Mouse (Mus musculus): ENCODE measurements around the gene Nfu1. TPM values are rescaled to one million over a fixed set of nuclear protein-coding genes. Genes with fewer than 3 reads are reported as not detected.

Nfu1 gene
- total and polyA plus RNA-seq, 3 experiments, result 111 to 123 TPM; not detected in 1

DNA sequence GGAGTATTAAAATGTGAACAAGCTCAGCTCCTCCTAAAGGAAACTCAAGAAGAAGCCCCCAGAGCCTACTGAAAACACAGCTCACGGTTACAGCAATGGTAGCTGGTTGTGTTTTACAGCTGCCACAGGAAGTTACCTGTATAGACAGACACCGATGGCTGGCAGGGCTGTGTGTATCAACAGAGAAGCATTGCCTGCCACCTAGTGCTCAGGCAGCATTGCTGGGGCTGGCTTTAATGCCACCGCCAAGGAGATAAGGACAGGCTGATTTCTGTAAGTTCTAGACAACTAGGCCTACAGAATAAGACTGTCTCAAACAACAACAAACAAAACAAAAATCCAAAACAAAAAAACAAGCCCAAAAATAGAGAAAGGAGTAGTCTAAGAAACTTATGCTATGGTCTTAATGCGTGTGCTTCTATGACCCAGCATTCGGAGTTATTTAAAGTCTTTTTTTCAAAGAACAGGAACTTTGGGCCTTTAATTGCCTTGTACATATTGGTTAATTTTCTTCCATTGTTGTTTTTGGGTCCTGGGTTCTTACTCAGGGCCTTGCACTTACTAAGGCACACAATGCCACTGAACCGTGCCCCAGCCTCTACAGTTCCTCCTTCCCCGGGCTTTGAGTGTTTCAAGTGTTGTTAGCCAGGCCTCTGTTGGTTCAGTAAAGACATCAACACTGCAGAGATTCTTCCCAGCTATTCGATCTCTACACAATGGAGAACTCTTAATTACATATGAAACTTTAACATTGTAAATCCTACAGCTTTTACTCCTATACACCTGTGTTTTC, 23.5 kb upstream of the Nfu1 start:
- Histone ChIP-seq H3K79me2 (ENCODE audit: control insufficient read depth, insufficient read depth, low read length, poor library complexity) (no peaks in the 10 kb centered on the region), H3K4me1 (ENCODE audit: control insufficient read depth in 1 of 2, insufficient read depth in 2 of 2, low read length in 2 of 2) (no peaks in the 10 kb centered on the region), H3K4me3 (ENCODE audit: control insufficient read depth in 1 of 2, insufficient read depth in 1 of 2, low read depth in 2 of 2, low read length in 2 of 2) (no peak overlapping the region), H3K27ac (ENCODE audit: control insufficient read depth, low read depth, low read length) (no peak overlapping the region), H3K36me3 (ENCODE audit: control insufficient read depth in 1 of 2, insufficient read depth in 2 of 2, low read length in 2 of 2) (peaks cover 0 to 1% of the 10 kb centered on the region in 2 experiments; a peak in 2 of 4 replicates), H3K9ac (ENCODE audit: control insufficient read depth, low read depth, low read length, poor library complexity, severe bottlenecking) (no peak overlapping the region), H3K9me3 (replicated peaks; ENCODE audit: insufficient read depth, low read length) (no peaks in the 10 kb centered on the region), H3K27me3 (ENCODE audit: control insufficient read depth in 1 of 2, insufficient read depth in 2 of 2, low read length in 2 of 2) (no peaks in the 10 kb centered on the region)
- no peak for DNase-seq (ENCODE audit: low read depth, low spot score)
- TF ChIP-seq TBP (IDR thresholded peaks at IDR 0.05; ENCODE audit: low read depth, low read length) (no peak), CHD2 (IDR thresholded peaks at IDR 0.05; ENCODE audit: low read length) (no peak), CHD1 (IDR thresholded peaks at IDR 0.05; ENCODE audit: low read depth, low read length) (no peak), RCOR1 (IDR thresholded peaks at IDR 0.05; ENCODE audit: low read depth, low read length) (no peak), POLR2A (IDR thresholded peaks at IDR 0.05; ENCODE audit: control insufficient read depth in 1 of 2, insufficient read depth in 1 of 2, low read depth in 1 of 2, low read length in 2 of 2, poor library complexity in 1 of 2) (no peak), USF1 (IDR thresholded peaks at IDR 0.05; ENCODE audit: low read depth, low read length) (no peak), KAT2A (conservative IDR thresholded peaks at IDR 0.05; ENCODE audit: low read depth, low read length) (no peak), MXI1 (IDR thresholded peaks at IDR 0.05; ENCODE audit: low read depth, low read length) (no peak), E2F4 (IDR thresholded peaks at IDR 0.05; ENCODE audit: borderline replicate concordance, low read depth, low read length) (no peak), RAD21 (IDR thresholded peaks at IDR 0.05; ENCODE audit: low read depth, low read length) (peak; percentile 5), ZNF384 (IDR thresholded peaks at IDR 0.05; ENCODE audit: low read depth, low read length) (no peak), ZMIZ1 (IDR thresholded peaks at IDR 0.05; ENCODE audit: low read depth, low read length) (no peak), MAFK (IDR thresholded peaks at IDR 0.05; ENCODE audit: borderline replicate concordance, low read depth, low read length) (no peak), CTCF (IDR thresholded peaks at IDR 0.05 in 2 of 3, conservative IDR thresholded peaks at IDR 0.05 in 1 of 3; ENCODE audit: control insufficient read depth in 1 of 3, insufficient read depth in 1 of 3, low read depth in 2 of 3, low read length in 3 of 3, poor library complexity in 1 of 3, severe bottlenecking in 1 of 3) (peak in 1 of 3 experiments; percentile 27; a peak in 2 of 6 replicates)

DNA sequence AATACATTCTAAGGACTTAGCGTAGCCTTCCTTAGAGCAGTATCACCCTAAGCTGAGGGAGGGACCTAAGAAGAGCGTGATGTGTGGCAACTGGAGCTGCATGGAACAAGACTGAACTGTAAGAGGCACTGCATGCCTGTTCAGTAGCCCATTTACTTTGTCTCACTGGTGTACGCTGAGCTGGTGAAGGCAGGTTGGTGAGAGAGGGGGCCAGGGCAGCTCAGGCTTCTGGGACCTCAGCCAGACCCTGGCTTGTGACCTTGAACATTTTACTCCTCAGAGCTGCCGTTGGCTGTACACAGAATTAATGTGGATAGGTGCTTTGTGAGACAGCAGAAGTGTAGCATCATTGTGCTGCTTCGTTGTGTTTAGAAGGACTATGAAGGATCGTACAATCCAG, 19.5 kb upstream of the Nfu1 start:
- Histone ChIP-seq H3K79me2 (ENCODE audit: control insufficient read depth, insufficient read depth, low read length, poor library complexity) (no peaks in the 10 kb centered on the region), H3K27ac (ENCODE audit: control insufficient read depth, low read depth, low read length) (no peak overlapping the region), H3K36me3 (ENCODE audit: control insufficient read depth in 1 of 2, insufficient read depth in 2 of 2, low read length in 2 of 2) (peaks cover 0 to 1% of the 10 kb centered on the region in 2 experiments; a peak in 2 of 4 replicates), H3K27me3 (ENCODE audit: control insufficient read depth in 1 of 2, insufficient read depth in 2 of 2, low read length in 2 of 2) (no peaks in the 10 kb centered on the region), H3K4me1 (ENCODE audit: control insufficient read depth in 1 of 2, insufficient read depth in 2 of 2, low read length in 2 of 2) (no peaks in the 10 kb centered on the region), H3K4me3 (ENCODE audit: control insufficient read depth in 1 of 2, insufficient read depth in 1 of 2, low read depth in 2 of 2, low read length in 2 of 2) (no peak overlapping the region), H3K9me3 (replicated peaks; ENCODE audit: insufficient read depth, low read length) (no peaks in the 10 kb centered on the region), H3K9ac (ENCODE audit: control insufficient read depth, low read depth, low read length, poor library complexity, severe bottlenecking) (no peak overlapping the region)
- TF ChIP-seq GABPA (IDR thresholded peaks at IDR 0.05; ENCODE audit: low read depth, low read length) (no peak), MAFK (IDR thresholded peaks at IDR 0.05; ENCODE audit: borderline replicate concordance, low read depth, low read length) (no peak), E2F4 (IDR thresholded peaks at IDR 0.05; ENCODE audit: borderline replicate concordance, low read depth, low read length) (no peak), BHLHE40 (IDR thresholded peaks at IDR 0.05; ENCODE audit: borderline replicate concordance, low read depth, low read length) (no peak), SIN3A (IDR thresholded peaks at IDR 0.05; ENCODE audit: low read length) (no peak), POLR2A (IDR thresholded peaks at IDR 0.05; ENCODE audit: control insufficient read depth in 1 of 2, insufficient read depth in 1 of 2, low read depth in 1 of 2, low read length in 2 of 2, poor library complexity in 1 of 2) (no peak), MAX (IDR thresholded peaks at IDR 0.05; ENCODE audit: low read length) (no peak), ZNF384 (IDR thresholded peaks at IDR 0.05; ENCODE audit: low read depth, low read length) (no peak), SMC3 (IDR thresholded peaks at IDR 0.05; ENCODE audit: low read depth, low read length) (no peak), CHD2 (IDR thresholded peaks at IDR 0.05; ENCODE audit: low read length) (no peak), ZMIZ1 (IDR thresholded peaks at IDR 0.05; ENCODE audit: low read depth, low read length) (no peak), CTCF (IDR thresholded peaks at IDR 0.05 in 2 of 3, conservative IDR thresholded peaks at IDR 0.05 in 1 of 3; ENCODE audit: control insufficient read depth in 1 of 3, insufficient read depth in 1 of 3, low read depth in 2 of 3, low read length in 3 of 3, poor library complexity in 1 of 3, severe bottlenecking in 1 of 3) (no peak), MXI1 (IDR thresholded peaks at IDR 0.05; ENCODE audit: low read depth, low read length) (no peak), NELFE (IDR thresholded peaks at IDR 0.05; ENCODE audit: low read depth, low read length) (no peak), JUND (IDR thresholded peaks at IDR 0.05; ENCODE audit: low read depth, low read length) (no peak), RCOR1 (IDR thresholded peaks at IDR 0.05; ENCODE audit: low read depth, low read length) (no peak), POLR2AphosphoS2 (IDR thresholded peaks at IDR 0.05; ENCODE audit: low read length) (no peak), USF2 (IDR thresholded peaks at IDR 0.05; ENCODE audit: borderline replicate concordance in 1 of 2, insufficient read depth in 1 of 2, low read depth in 1 of 2, low read length in 2 of 2) (no peak), USF1 (IDR thresholded peaks at IDR 0.05; ENCODE audit: low read depth, low read length) (no peak)
- no peak for DNase-seq (ENCODE audit: low read depth, low spot score)

Data from MEL (cell line).